Mouse (Mus musculus) gastrocnemius, postnatal 4 days (tissue): ENCODE measurements around the gene Nubpl. TPM values are rescaled to one million over a fixed set of nuclear protein-coding genes. Genes with fewer than 3 reads are reported as not detected.
"Not testable (repeated sequence)": the region's sequence is repeated elsewhere in the genome, so short reads cannot be mapped to it uniquely, and the experiment has no call there.

ENCODE experiments used
- DNase-seq, 2 experiments: peaks; one replicate each; pipeline ENCODE4 v3.0.0; 2021 to 2022; ENCODE audit warnings: low spot score in 2 of 2, mixed read lengths in 2 of 2
- long read RNA-seq, 2 experiments: library from polyadenylated mRNA; stranded (forward); transcript quantifications; one replicate each; pipeline ENCODE4 v2.0.0; 2021
- total RNA-seq, 2 experiments: library from RNA; stranded (reverse); gene quantifications; 2 replicates each; pipeline ENCODE4 v1.2.3; 2021

Nubpl gene
- total RNA-seq = 1 to 10 TPM; 4.3 to 5.3 TPM
- long read RNA-seq, experiment 1, transcript Nubpl-201 (11 exons, 2,987 nt) = major isoform, 5 of 6 reads
- long read RNA-seq, experiment 1, partial matches to known transcripts = 1 of 6 reads
- long read RNA-seq, experiment 1, other reads (novel, unspliced or antisense) = 0 of 6 reads
- long read RNA-seq, experiment 2, transcript Nubpl-201 (11 exons, 2,987 nt) = major isoform, 5 of 6 reads
- long read RNA-seq, experiment 2, partial matches to known transcripts = 0 of 6 reads
- long read RNA-seq, experiment 2, other reads (novel, unspliced or antisense) = 1 of 6 reads

GRCm38 (mm10) chr12:52097650-52098070 is at the start of gene Nubpl:
Nubpl (plus strand) TSS chr12:52097737.
- peak; percentile 93 to 96 for DNase-seq

DNA sequence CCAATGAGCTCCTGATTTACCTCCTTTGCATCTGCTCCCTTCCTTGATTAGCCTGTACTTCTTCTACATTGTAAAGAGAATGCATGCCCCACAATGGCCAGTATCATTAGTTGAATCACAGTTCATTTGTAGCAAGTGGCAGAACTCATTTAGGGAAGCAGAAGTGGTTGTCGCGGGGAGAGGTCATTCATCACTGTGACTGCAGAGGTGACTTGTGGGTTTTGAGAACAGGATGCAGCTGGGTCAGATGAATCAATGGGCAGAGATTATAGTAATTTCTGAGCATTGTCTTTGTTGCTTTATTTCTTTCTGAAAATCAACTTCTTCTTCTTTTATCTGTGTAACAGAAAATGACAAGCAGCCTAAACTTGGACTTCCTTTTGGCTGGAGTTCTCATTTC is 48.2 kb upstream of the Nubpl start:
- DNase-seq = no peak

- DNase-seq = not testable (repeated sequence)
These were observed 18.2 kb upstream of the Nubpl start for GRCm38 (mm10) chr12:52079296-52079695.

- no peak for DNase-seq
These were observed 388 bp upstream of the Nubpl start for GRCm38 (mm10) chr12:52097049-52097649.

DNA sequence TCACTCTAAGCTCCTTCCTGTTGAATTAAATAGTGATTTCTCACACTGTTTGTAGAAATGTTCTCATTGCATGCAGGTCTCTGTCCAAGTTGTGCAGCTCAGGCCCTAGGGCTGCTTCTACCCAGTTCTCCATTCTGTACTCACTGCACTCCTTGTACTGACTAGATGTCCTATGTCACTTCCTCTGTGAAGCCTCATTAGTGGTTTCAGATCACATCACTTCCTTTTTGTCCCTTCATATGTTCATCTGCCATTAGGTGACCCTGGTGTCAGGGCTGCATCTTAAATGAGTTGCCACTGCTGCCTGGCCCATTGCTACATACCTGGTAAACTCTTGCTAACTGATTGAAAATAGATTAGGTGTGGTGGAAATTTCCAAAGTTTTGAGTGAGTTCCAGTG is 22.7 kb downstream of the Nubpl start:
- DNase-seq = no peak

DNA sequence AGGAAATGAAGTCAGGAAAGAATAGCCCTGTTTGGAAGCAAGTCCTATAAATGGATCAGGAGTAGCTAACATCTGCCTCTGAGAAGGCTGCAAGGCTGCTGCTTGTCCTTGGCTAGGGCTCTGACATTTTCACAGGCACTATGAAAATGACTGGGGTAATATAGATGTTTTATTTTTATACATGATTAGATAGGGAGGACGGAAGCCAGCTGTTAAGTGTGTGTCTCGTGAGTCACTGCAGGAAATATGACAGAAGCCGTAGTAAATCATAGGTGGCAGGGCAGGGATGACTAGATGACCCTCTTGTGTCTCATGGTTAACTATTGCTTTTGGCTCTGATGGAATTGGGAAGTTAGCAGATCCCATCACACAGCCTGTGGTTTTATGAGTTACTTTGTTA is 28.9 kb downstream of the Nubpl start:
- no peak for DNase-seq

GRCm38 (mm10) chr12:52129072-52129471 is 31.5 kb downstream of the Nubpl start:
- no peak for DNase-seq

DNA sequence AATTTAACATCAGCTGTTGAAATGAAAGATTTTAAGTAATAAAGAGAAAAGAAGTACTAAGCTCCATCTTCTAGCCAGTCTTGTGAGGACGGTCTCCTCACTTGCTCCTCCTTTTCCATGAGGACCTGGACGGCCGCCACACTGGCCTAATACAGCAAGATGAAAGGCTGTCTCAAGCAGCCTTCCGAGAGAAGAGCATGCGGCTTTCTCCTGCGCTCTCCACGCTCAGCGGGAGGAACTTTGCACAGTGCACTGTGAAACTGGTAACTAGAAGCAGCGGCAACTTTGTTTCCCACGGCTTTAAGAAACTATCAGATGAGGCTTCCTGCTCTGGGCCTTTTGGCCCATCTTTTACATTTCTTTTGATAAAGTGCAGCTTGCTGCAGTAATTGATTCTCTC is 34.7 kb downstream of the Nubpl start:
- DNase-seq = peak in 1 of 2 experiments; percentile 26

- no peak for DNase-seq
These were observed 40.8 kb downstream of the Nubpl start for GRCm38 (mm10) chr12:52138296-52138695.

DNA sequence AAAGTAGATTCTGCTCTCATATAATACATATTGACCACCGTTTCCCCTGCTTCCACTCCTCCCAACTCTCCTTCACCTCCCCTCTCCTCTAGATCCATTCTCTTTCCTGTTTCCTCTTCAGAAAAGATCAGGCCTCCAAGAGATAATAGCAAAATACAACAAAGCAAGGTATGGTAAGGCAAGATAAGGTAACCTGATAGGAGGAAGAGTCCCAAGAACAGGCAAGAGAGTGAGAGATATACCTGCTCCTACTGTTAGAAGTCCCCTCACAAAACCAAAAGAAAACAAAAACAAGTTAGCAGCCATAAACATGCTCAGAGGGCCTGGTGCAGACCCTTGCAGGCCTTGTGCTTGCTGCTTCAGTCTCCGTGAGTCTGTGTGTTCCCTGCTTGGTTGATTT is 49.1 kb downstream of the Nubpl start:
- DNase-seq = no peak

- no peak for DNase-seq
These were observed 51.9 kb downstream of the Nubpl start for GRCm38 (mm10) chr12:52149448-52149847.

DNA sequence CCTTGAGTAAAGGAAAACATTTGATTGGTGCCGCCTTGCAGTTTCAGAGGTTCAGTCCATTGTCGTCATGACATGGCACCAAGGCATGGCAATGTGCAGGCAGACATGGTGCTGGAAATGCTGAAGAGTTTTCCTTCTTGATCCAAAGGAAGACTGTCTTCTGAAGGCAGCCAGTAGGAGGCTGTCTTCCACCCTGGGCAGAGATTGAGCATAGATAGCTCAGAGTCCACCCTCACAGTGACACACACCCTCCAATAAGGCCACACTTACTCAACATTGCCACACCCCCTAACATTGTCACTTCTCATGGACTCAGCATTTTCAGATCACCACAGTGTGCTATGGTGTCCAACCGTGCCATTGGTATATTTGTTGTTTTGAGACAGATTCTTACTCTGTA is 54.5 kb downstream of the Nubpl start:
- no peak for DNase-seq

- DNase-seq = no peak
These were observed 57.4 kb downstream of the Nubpl start for GRCm38 (mm10) chr12:52154906-52155305.

DNA sequence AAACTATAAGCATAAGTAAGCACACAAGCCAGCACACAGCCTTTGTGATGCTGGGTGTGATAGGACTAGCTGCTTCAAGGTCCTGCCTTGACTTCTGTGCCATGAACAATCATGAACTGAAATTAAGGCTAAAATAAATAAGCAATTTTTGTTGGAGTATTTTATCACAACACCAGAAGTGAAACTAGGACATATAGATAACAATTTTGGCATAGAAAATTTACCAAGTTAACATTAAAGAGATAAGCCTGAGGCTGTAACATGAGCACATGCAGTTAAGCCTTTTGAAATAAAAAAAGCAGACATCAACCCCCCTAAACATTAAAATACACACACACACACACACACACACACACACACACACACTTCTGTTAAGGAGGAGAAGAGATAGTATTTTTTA is 66.9 kb downstream of the Nubpl start:
- DNase-seq = no peak

GRCm38 (mm10) chr12:52186205-52186793 is 88.8 kb downstream of the Nubpl start:
- DNase-seq = no peak

DNA sequence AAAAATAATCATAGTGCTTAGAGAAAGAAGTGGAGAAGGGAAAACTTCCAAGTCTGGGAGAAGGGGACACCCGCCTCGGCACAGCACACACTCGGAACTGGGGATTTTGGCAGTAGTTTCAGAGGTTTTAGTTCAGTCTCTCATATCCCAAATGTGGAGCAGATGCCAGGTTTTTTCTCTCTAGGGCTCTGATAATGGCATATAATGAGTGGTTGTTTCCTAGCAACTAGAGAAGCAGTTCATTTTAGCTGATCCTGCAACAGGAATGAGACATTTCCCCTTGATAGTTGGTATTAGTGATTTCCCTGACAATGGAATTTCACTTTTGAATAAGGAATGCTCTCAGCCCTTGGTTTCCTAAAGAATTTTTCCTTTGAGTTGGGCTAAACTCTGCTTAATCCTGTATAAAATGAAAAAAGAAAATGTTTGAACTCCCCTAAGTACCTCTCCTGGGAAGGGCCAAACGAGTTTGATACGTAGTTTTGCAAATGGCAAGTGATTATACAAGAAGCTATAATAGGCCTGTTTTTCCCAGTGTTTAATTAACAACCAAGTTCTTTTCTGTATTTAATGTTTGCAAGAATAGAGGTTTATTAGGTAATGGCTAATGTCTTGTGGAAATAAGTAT is 89.5 kb downstream of the Nubpl start:
- no peak for DNase-seq

DNA sequence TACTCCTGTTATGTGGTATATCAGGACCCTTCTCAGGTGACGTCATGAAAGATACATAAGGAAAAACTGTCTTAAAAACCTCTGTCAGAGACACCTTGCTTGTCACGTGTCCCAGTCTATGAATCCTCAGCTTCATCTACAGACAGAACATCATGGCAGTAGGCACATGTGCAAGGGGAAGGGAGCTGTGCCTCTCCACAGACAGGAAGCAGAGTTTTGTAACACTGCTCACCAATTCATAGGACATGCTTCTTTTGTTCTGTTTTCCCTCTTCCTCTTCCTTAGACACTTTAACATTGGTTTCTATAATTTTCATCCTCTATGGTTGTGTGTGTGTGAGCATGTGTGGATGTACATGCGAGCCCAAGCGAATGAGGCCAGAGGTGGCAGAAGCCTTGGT is 100.9 kb downstream of the Nubpl start:
- DNase-seq = no peak

DNA sequence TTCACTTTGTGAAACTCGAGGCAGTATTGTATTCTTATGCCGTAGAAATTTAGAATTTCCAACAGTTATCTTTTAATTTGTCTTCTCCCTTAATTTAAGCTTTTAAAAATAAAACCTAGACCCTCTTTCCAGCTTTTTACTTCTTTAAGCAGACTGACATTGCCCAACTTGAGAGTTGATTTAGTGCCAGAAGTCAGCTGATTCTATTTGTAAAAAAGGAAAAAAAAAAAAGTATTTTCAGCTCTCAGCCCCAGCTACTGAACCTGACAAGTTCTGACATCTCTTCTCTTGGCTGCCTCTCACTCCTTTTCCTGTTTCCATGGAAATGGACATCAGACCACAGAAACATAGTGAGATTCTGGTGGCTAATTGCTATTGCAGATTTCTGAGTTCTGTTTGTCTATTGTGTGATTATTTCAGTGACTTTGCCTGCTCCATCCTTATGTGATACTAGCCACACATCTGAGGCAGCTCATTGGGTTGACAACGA is 111.6 kb downstream of the Nubpl start:
- DNase-seq = no peak

DNA sequence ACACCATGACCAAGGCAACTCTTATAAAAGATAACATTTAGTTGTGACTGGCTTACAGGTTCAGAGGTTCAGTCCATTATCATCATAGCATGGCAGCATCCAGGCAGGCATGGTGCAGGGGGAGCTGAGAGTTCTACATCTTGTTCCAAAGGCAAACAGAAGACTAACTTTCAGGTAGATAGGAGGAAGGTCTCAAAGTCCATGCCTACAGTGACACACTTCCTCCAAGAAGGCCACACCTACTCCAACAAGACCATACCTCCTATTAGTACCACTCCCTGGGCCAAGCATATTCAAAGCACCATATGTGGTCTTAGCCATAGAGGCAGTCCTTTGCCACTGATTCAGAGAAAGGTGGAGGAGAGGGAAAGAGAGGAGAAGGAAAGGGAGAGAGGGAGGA is 113.6 kb downstream of the Nubpl start:
- DNase-seq = no peak

DNA sequence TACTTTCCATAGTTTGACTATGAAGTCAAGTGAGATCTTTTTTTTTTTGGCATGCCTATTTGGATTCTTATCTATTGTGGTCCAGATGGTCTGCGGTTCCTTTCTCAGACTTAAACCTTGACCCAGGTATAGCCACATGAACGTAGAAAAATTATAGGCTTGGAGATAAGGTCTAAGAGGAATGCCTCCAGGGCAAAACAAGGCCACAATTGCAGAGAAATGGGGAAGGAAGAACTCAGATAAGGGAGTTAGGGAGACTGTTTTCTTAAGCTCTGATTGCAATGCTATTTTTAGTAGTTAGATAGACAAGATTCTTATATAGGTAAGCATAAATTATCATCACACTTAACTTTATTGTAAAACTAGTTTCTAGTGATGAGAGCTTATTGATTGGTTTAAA is 117.3 kb downstream of the Nubpl start:
- no peak for DNase-seq

DNA sequence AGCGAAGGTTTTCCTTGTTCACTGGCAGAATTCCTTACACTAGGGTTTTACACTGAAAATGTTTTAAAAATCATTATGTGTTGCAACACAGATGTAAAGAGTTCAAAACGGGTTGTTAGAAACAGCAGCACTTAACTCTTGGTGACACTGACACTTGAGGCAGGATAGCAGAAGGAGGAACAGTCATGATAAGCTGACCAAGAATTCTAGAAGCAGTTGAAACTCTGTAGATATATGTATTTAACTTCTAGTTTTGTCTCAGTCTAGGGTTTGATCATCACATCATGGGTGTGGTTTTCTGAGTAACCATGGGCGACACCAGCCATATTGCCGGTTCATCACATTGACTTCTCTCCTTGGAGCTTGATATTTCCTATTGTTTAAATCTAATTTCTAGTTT is 127.4 kb downstream of the Nubpl start:
- no peak for DNase-seq

DNA sequence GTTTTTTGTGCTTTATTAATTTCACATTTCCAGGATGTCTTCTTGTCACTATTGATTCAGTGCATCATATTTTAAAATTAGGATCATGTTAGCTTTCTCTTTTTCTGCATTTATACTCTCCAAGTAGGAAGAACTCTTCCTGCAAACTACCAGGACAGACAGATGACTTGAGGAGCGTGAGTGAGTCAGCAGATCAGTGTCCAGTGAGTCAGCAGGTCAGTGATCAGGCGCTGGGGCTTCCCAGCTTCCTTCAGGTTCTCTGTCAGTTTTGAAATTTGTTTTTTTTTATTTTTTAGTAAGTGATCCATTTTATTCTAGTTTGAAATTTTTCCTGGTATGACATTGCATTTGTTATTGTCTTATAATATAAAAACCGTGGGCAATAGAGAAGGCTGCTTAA is 131.2 kb downstream of the Nubpl start:
- no peak for DNase-seq
